Mouse (Mus musculus) forebrain, embryonic 10.5 days (tissue): ENCODE results near the gene E130208F15Rik. TPM values are rescaled to one million over a fixed set of nuclear protein-coding genes. Genes with fewer than 3 reads are reported as not detected.

Experiments
- DNase-seq: peaks from one replicate; pipeline ENCODE4 v3.0.0-alpha.2; 2017; ENCODE audit warnings: low spot score; ENCODE audit errors: extremely low spot score
- H3K27ac ChIP-seq: fragments of 300-500 bp; sonication (generic); 2 replicates; pipeline ENCODE4 v1.5.1; 2016; ENCODE audit warnings: mild to moderate bottlenecking
- H3K27me3 ChIP-seq: fragments of 300-500 bp; sonication (generic); 2 replicates; pipeline ENCODE4 v1.6.1; 2016; ENCODE audit warnings: mild to moderate bottlenecking; ENCODE audit not compliant: poor library complexity, severe bottlenecking
- H3K36me3 ChIP-seq: fragments of 300-500 bp; sonication (generic); replicated peaks from 2 replicates; pipeline ENCODE4 v1.6.1; 2016; ENCODE audit warnings: mild to moderate bottlenecking, moderate library complexity
- H3K4me1 ChIP-seq: fragments of 300-500 bp; sonication (generic); 2 replicates; pipeline ENCODE4 v1.6.1; 2016
- H3K4me3 ChIP-seq: fragments of 300-500 bp; sonication (generic); 2 replicates; pipeline ENCODE4 v1.5.1; 2016; ENCODE audit warnings: mild to moderate bottlenecking, moderate library complexity
- H3K9me3 ChIP-seq: fragments of 300-500 bp; sonication (generic); 2 replicates; pipeline ENCODE4 v1.6.1; 2016; ENCODE audit warnings: mild to moderate bottlenecking, moderate library complexity
- WGBS: fragments of 180-500 bp; shearing (Covaris S2); methylation state at CpG from one replicate; pipeline ENCODE4 v1.1.7; 2016; 5-methylcytosine and 5-hydroxymethylcytosine counted together
- polyA plus RNA-seq: library from polyadenylated mRNA; unstranded; fragments of >200 nt; fragmentation: Nextera tagmentation; extraction: Ambion mirVana; gene quantifications from 2 replicates; pipeline ENCODE4 v1.2.1, GENCODE M21; 2016

The E130208F15Rik gene
- polyA plus RNA-seq, 1 experiment from 2014 or later, result 3.0 TPM

GRCm38 (mm10) chr7:30354059-30354458, 32.5 kb downstream of the E130208F15Rik start:
- no peak for DNase-seq
- Histone ChIP-seq H3K36me3 (peaks cover 21% of the 10 kb centered on the region), H3K4me1 (peaks cover 11% of the 10 kb centered on the region), H3K4me3 (no peak overlapping the region), H3K9me3 (no peaks in the 10 kb centered on the region), H3K27ac (0 out of 2 replicates have a peak overlapping the region, but pooled peaks have one; percentile 25), H3K27me3 (peaks cover 13% of the 10 kb centered on the region)
- WGBS, result 76% methylated on average over 4 of the region's 4 CpGs

GRCm38 (mm10) chr7:30358378-30359186, 37.0 kb downstream of the E130208F15Rik start:
- Histone ChIP-seq H3K27ac (peak overlapping the region; percentile 11; the same call in 1 of the 2 replicates), H3K27me3 (peaks cover 3% of the 10 kb centered on the region), H3K4me3 (no peak overlapping the region), H3K9me3 (peaks cover 10% of the 10 kb centered on the region), H3K36me3 (peaks cover 39% of the 10 kb centered on the region), H3K4me1 (peaks cover 54% of the 10 kb centered on the region)
- no peak for DNase-seq
- WGBS, result 81% methylated on average over 7 of the region's 7 CpGs

- Histone ChIP-seq H3K36me3 (peaks cover 39% of the 10 kb centered on the region), H3K9me3 (peaks cover 10% of the 10 kb centered on the region), H3K27ac (no peak overlapping the region), H3K4me3 (no peak overlapping the region), H3K27me3 (peaks cover 11% of the 10 kb centered on the region), H3K4me1 (peaks cover 49% of the 10 kb centered on the region)
- no peak for DNase-seq
- WGBS, result 89% methylated on average over 31 of the region's 31 CpGs
Measured at GRCm38 (mm10) chr7:30359276-30359865, 37.8 kb downstream of the E130208F15Rik start.

GRCm38 (mm10) chr7:30360028-30360427, 38.5 kb downstream of the E130208F15Rik start:
- 94% methylated on average over 17 of the region's 17 CpGs for WGBS
- H3K4me3 ChIP-seq, result peak overlapping the region; percentile 7; the same call in 1 of the 2 replicates

GRCm38 (mm10) chr7:30362652-30363343, 41.3 kb downstream of the E130208F15Rik start, which contains the start of gene Lrfn3:
Gene Lrfn3, minus strand, starts transcription at chr7:30362772.
- H3K36me3 ChIP-seq, result peaks cover 19% of the 10 kb centered on the region
- peak within 1 kb of the TSS; percentile 91 for H3K27ac ChIP-seq
- peaks cover 52% of the 10 kb centered on the region for H3K4me1 ChIP-seq
- H3K27me3 ChIP-seq, result peaks cover 20% of the 10 kb centered on the region
- 1% methylated on average over 50 of the region's 55 CpGs for WGBS
- H3K4me3 ChIP-seq, result peak within 1 kb of the TSS; percentile 87
- H3K9me3 ChIP-seq, result peaks cover 10% of the 10 kb centered on the region
- peak; percentile 69 for DNase-seq

More at GRCm38 (mm10) chr7:30360028-30360427, 38.5 kb downstream of the E130208F15Rik start:
- peaks cover 37% of the 10 kb centered on the region for H3K36me3 ChIP-seq
- H3K27ac ChIP-seq, result no peak overlapping the region
- DNase-seq, result no peak
- H3K27me3 ChIP-seq, result peaks cover 16% of the 10 kb centered on the region
- peaks cover 10% of the 10 kb centered on the region for H3K9me3 ChIP-seq
- peaks cover 49% of the 10 kb centered on the region for H3K4me1 ChIP-seq

- Histone ChIP-seq H3K9me3 (peaks cover 10% of the 10 kb centered on the region), H3K36me3 (peaks cover 19% of the 10 kb centered on the region), H3K27ac (no peak overlapping the region), H3K4me3 (peak overlapping the region; percentile 87), H3K27me3 (peaks cover 20% of the 10 kb centered on the region), H3K4me1 (peaks cover 50% of the 10 kb centered on the region)
- no peak for DNase-seq
- WGBS, result 72% methylated on average over 6 of the region's 6 CpGs
Measured at GRCm38 (mm10) chr7:30363344-30363738, 41.8 kb downstream of the E130208F15Rik start.

GRCm38 (mm10) chr7:30367466-30367865, 45.9 kb downstream of the E130208F15Rik start:
- Histone ChIP-seq H3K36me3 (no peaks in the 10 kb centered on the region), H3K9me3 (no peaks in the 10 kb centered on the region), H3K4me1 (peaks cover 15% of the 10 kb centered on the region), H3K27ac (no peak overlapping the region), H3K27me3 (peaks cover 20% of the 10 kb centered on the region), H3K4me3 (no peak overlapping the region)
- 78% methylated on average over 2 of the region's 2 CpGs for WGBS
- DNase-seq, result no peak

Other genes with a start within 250 kb of the E130208F15Rik start
- gene Zfp82, start 248.8 kb upstream of the E130208F15Rik start, polyA plus RNA-seq, result 5.9 and 6.4 TPM in 2 replicates
- 2.2 and 2.8 TPM in 2 replicates for gene Gm26920, start 231.3 kb upstream of the E130208F15Rik start, polyA plus RNA-seq
- 17.3 and 18.1 TPM in 2 replicates for gene Zfp566, start 231.2 kb upstream of the E130208F15Rik start, polyA plus RNA-seq
- gene Zfp260, start 227.0 kb upstream of the E130208F15Rik start, polyA plus RNA-seq, result 104 TPM in 2 replicates
- 10.7 and 11.5 TPM in 2 replicates for gene Zfp382, start 199.8 kb upstream of the E130208F15Rik start, polyA plus RNA-seq
- 20.3 and 21.1 TPM in 2 replicates for gene Zfp146, start 152.0 kb upstream of the E130208F15Rik start, polyA plus RNA-seq
- gene Cox7a1, start 137.6 kb upstream of the E130208F15Rik start, polyA plus RNA-seq, result 4.0 and 4.5 TPM in 2 replicates
- gene Capns1, start 122.9 kb upstream of the E130208F15Rik start, polyA plus RNA-seq, result 45.9 and 51.2 TPM in 2 replicates
- gene Polr2i, start 89.8 kb upstream of the E130208F15Rik start, polyA plus RNA-seq, result 163 and 169 TPM in 2 replicates
- 248 and 257 TPM in 2 replicates for gene Tbcb, start 89.5 kb upstream of the E130208F15Rik start, polyA plus RNA-seq
- not detected in 2 replicates for gene Ovol3, start 86.0 kb upstream of the E130208F15Rik start, polyA plus RNA-seq
- 0.38 and 0.48 TPM in 2 replicates for gene Thap8, start 41.6 kb upstream of the E130208F15Rik start, polyA plus RNA-seq
- 18.7 and 20.3 TPM in 2 replicates for gene Wdr62, start 41.3 kb upstream of the E130208F15Rik start, polyA plus RNA-seq
- gene Clip3, start 30.0 kb upstream of the E130208F15Rik start, polyA plus RNA-seq, result 52.8 and 53.1 TPM in 2 replicates
- gene Alkbh6, start 13.0 kb upstream of the E130208F15Rik start, polyA plus RNA-seq, result 82.3 and 90.2 TPM in 2 replicates
- gene Syne4, start 6.9 kb upstream of the E130208F15Rik start, polyA plus RNA-seq, result 29.8 and 32.8 TPM in 2 replicates
- gene Sdhaf1, start 2.2 kb downstream of the E130208F15Rik start, polyA plus RNA-seq, result 17.3 and 19.5 TPM in 2 replicates
- 5.3 and 5.6 TPM in 2 replicates for gene Lrfn3, start 41.0 kb downstream of the E130208F15Rik start, polyA plus RNA-seq
- 10.4 and 12.1 TPM in 2 replicates for gene Tyrobp, start 92.0 kb downstream of the E130208F15Rik start, polyA plus RNA-seq
- gene Hcst, start 98.1 kb downstream of the E130208F15Rik start, polyA plus RNA-seq, result 0.38 TPM in 1 of 2 replicates, not detected in the other
- 1.3 and 1.5 TPM in 2 replicates for gene Nfkbid, start 100.0 kb downstream of the E130208F15Rik start, polyA plus RNA-seq
- 25.4 and 33.7 TPM in 2 replicates for gene Aplp1, start 123.8 kb downstream of the E130208F15Rik start, polyA plus RNA-seq
- gene Kirrel2, start 135.9 kb downstream of the E130208F15Rik start, polyA plus RNA-seq, result 0.29 and 0.52 TPM in 2 replicates
- 0.07 TPM in 1 of 2 replicates, not detected in the other for gene Nphs1, start 136.6 kb downstream of the E130208F15Rik start, polyA plus RNA-seq
- gene Prodh2, start 171.9 kb downstream of the E130208F15Rik start, polyA plus RNA-seq, result not detected in 2 replicates
- 29.7 and 31.9 TPM in 2 replicates for gene Arhgap33, start 213.3 kb downstream of the E130208F15Rik start, polyA plus RNA-seq
- gene Hspb6, start 230.4 kb downstream of the E130208F15Rik start, polyA plus RNA-seq, result 4.3 and 4.6 TPM in 2 replicates
- 15.2 and 16.1 TPM in 2 replicates for gene Proser3, start 230.6 kb downstream of the E130208F15Rik start, polyA plus RNA-seq
- gene Lin37, start 238.1 kb downstream of the E130208F15Rik start, polyA plus RNA-seq, result 40.7 and 44.2 TPM in 2 replicates
- gene U2af1l4, start 241.6 kb downstream of the E130208F15Rik start, polyA plus RNA-seq, result 96.1 and 96.7 TPM in 2 replicates
- 16.1 and 16.3 TPM in 2 replicates for gene Gm49396, start 241.6 kb downstream of the E130208F15Rik start, polyA plus RNA-seq
- 124 and 126 TPM in 2 replicates for gene Psenen, start 241.9 kb downstream of the E130208F15Rik start, polyA plus RNA-seq
- 5.9 and 7.1 TPM in 2 replicates for gene Igflr1, start 243.7 kb downstream of the E130208F15Rik start, polyA plus RNA-seq